Mouse (Mus musculus) ovary, adult 18-20 months (tissue): Measurements from ENCODE around the gene Mri1.

Experiments
- DNase-seq: peaks from one replicate; pipeline ENCODE4 v3.0.0; 2022; ENCODE audit warnings: low spot score, mixed read lengths

Mri1 gene

DNA sequence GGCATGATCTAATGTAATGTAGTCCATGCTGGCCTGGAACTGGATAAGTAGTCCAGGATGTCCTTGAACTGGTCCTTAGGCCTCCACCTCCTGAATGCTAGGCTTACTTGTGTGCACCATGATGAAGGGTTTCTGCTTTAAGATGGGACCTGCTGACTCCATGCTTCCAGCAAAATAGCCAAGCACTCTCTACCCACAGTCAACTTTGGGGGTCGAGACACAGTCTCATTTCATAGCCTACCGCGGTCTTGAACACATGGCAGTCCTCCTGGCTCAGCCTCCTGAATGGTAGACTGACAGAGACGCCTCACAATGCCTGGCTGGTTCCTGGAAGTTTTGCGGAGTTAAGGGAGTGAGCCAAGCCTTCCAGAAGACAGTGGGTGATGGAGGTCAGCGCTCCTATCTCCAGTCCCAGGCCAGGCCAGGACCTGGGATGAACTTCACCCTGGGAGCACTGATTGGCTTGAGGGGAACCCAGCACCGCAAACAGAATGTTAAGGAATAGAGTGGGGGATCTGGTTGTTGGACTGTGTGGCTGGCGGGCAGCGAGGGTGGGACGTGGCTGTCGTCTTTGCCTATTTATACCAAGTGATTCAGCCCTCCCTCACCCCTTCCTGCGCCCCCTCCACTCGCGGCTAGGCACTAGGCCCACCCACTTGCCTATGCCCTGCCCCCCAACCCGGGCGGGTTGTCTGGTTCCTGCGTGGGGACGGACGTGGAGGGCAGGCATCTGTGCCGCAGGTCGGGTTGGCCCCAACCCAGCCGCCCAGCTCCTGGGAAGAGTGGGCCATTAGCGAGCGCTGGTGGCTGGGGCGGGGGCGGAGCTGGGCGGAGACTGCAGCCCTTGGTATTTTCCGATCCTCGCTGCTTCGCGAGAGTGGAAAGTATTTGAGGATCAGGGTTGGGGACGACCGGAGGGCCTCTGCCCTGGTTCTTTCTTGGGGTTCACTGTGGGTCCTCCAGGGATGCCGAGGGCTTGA lies 53.9 kb downstream of the Mri1 start:
- peak; percentile 76 for DNase-seq

DNA sequence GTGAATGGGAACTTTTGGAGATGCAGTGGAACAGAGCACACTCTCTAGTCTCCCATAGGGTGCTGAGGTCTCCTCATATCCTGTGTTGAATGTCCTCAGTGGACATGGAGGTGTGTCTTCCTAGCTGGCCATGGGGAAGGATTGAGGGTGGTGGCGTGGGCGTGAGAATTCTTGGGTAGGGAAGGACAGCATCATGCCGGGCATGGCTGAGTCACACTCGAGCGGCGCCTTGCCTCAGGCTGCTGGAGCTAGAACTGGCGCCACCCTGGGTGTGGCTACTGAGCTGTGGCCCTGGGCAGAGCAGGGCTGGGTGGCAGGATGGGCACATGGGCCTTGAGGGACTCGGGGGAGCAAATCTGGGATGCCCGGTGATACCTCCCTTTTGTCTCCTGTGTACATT lies 54.7 kb downstream of the Mri1 start:
- DNase-seq, result peak; percentile 49

DNA sequence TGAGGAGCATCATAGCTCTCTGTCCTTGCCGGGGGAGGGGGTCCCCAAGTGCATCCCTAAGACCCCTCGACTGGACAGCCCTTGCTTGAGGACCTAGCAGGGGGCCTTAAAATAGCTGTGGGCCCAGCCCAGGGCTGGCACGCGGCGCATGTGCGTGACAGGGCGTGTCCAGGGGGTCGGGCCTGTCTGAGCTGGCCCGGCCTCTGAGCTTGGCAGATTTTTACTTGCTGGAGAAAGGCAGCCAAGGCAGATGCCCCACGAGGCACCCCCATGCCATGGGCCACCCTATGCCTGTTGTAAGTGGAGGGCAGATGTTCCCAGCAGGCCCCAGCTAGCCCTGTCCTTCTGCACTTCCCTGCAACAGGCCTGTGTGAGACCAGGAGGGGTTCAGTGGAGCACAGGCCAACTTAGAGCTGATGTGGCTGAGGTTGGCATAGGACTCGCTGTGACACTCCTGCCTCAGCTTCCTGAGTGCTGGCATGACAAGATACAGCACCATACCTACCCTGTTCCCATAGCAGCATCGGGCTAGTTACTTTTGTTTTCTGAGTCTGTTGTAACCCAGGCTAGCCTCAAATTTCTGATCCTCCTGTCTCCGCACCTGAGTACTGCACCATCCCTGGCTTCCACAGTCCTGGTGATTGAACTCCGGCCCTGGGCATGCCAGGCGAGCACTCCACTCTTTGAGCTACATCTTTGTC lies 55.4 kb downstream of the Mri1 start:
- peak; percentile 67 for DNase-seq

DNA sequence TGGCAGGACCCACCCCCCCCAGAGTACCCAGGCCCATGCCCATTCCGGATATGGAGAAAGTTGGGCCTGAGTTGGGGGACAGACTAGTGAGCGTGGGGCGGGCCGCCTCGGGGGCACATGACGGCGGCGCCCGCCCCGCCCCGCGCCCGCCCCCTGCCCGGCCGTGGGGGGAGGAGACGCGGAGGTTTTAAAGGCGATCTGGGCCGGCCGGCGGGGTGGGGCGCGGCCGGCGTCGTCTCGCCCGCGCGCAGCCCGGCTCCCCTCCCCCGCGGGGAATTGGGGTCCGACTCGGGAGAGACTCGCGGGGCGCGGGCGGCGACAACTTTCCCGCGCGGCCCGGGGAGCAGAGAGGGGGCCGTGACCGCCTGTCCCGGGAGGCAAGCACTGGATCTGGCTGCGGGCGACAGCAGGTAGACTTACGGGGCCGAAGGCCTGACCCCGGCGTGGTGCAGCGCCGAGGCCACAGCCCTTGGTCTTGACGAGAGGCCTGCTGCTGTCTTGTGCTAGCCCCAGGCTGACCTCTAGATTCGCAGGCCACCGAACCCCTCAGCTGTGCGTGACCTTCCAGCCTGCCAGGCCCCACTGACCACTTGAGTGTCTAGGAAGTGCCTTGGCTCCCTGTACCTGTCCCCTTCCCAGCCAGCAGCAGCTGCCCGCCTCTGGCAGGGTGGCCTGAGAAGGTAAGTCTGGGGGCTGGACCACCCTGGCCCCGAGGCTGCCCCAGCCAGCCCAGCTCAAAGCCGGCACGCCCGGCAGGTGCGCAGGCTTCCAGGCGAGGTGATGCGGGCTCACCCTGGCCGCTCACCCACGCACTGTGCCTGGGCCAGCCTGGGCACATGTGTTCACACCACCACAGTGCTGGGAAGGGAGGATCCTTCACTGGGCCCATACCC lies 56.2 kb downstream of the Mri1 start:
- peak; percentile 73 for DNase-seq

DNA sequence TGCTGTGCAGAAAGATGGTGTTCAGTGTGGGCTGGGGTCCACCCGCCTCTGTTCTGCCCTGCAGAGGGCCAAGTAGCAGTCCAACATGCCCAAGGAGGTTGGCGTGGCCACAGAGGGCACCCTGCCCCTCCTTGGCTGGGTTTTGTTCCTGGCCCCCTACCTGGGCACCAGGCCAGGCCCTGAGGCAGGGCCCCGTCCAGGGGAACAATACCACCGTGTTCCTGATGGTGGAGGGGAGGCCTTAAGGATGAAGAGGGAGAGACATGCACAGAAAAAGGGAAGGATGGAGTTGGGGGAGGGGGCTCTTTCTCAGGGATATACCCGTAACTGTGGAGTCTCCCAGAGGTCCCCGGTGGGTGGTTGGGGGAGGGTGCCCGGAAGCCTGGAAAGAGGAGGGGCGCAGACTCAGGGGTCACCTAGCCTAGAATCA lies 57.0 kb downstream of the Mri1 start:
- no peak for DNase-seq
